Mouse (Mus musculus): Measurements from ENCODE around the gene Frmd4a.

Frmd4a gene

DNA sequence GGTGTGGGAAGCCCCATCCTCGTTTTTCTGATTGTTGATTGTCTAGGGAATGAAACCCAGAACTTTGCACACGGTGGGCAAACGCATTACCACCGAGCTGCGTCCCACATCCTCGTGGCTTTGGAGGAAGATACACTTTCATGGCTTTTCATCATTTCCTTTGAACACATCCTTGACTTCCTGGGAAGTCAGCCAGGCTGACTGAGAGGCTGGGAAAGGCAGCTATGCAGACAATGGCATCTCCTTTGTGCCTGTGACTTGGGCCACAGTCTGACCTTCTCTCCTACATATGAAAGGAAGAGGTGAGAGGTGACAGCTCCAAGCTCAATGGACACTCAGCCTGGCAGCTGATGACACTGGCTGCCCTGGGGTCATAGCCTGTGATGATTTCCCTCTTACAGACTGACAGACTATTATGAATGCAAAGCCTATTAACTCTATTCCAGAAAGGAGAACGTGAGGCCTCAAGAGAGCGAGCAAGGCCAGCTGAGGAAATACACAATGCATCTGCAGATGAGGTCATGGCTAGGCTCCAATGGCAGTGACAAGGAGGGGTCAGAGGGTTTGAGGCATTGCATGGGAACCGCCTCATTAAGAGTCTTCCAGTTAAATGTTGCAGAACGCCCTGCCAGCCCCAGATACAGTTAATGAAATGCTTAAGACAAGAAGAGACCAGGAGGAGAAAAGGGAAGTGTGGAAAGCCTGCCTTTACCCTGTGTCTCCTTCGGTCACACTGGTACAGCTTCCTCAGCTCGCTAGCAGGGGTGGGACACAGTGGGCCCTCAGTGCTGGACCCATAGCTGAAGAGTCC, 435.3 kb downstream of the Frmd4a start:
- DNase-seq, result no peak

DNA sequence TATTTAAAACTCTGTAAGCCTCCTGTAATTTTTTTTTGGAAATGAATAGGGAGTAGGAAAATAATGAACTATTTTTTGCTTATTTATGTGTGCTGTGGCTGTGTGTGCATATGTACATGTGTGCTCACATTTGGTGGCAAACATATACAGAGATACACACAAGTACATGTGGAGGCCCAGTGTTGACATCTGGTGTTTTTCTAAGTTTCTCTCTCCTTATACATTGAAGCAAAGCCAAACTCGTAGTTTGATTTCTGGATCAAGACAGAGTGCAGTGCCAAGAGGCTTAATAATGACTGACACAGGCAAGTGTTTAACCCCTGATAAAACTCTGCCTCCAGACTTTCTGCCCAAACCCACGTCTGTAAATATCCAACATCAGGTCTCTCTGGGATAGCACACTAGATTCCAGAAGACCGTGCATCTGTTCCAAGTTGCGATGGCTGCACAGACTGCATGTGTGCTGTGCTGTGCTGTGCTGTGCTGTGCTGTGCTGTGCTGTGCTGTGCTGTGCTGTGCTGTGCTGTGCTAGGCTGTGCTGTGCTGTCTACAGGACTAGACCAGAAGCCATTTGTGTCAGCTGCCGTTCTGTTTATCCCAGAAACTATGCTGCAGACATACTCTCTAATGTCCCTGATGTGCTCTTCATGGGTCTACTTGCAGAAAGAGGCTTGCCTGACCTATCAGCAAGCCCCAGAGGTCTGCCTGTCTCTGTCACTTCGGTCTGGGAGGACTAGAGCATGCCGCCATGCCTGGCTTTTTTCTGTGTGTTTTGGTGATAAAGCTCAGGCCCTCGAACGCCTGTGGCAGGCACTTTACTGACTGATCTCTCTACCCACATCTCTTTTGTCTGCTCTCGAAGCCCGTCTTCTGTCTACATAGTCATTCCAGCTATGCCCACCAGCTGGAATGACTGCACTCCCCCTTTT, 437.8 kb downstream of the Frmd4a start:
- DNase-seq, result no peak

DNA sequence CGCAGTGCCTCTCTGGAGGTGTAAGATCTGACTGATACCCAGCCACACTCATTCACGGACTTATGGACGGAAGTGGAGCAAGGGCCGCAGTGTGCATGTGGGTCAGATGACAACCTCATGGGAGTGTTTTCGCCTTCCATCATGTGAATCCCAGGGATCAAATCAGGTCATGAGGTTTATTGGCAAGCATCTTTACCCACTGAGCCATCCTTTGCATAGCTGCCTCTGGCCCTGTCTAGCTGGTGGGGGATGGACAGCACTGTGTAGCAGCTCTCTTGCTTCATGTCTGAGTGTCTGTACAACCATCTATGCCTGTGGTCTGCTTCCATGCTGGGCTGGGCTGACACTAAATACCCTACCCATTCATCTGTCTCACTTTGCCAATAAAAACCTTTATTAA, 443.4 kb downstream of the Frmd4a start:
- DNase-seq, result no peak

DNA sequence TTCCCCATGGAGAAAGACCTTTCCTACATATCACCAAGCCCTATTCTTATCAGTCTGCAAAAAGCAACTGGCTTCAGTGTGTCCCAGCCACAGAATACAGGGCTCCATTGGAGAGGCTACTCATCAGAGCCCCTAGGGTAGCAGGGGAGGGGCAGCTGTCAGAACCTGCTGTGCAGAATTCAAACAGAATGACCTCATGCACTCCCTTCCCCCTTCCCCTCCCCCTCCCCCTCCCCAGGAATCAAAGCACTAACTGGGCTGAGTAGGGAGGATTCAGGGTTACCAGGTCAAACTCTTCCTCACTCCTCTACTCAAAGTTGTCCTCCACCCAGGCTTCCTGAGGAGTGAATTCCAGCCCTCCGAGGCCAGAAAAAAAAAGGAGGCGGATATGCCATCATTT, 444.0 kb downstream of the Frmd4a start:
- DNase-seq, result no peak

DNA sequence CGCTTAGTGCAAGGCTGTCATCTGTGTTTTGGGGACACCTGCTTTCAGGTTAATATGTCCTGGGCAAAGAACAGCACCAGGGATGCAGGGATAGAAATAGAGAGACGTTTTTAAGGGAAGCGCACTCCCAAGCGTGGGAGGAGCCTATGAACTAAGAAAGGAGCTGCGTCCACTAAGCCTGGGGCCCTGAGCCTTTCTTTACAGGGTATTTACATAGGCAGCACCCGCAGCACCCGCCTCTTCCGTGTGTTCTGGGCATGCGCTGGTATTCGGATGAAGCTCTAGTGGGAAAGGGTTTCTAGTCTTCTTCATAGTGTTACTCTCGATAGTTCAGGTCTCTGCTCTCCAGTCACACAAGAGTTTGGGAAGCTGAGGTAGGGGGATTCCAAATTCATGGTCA, 445.0 kb downstream of the Frmd4a start:
- DNase-seq, result no peak

DNA sequence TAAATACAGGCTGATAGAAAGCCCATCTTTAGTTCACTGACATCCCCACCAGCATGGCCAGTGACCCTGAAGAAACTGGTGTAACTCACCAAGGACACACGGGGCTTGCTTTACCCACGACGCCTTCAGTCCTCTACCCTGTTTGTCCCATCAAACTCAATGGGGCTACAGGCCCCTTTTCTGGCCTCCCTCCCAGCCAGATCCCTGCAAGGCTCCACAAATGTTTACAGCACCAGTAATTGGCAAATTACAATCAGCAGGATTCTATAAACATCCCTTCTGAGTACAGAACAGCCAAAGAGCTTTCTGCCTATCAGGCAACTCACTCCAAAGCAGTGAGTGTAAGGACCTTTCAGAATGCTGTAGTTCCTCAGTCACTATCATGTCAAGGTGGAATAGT, 448.6 kb downstream of the Frmd4a start:
- no peak for DNase-seq

DNA sequence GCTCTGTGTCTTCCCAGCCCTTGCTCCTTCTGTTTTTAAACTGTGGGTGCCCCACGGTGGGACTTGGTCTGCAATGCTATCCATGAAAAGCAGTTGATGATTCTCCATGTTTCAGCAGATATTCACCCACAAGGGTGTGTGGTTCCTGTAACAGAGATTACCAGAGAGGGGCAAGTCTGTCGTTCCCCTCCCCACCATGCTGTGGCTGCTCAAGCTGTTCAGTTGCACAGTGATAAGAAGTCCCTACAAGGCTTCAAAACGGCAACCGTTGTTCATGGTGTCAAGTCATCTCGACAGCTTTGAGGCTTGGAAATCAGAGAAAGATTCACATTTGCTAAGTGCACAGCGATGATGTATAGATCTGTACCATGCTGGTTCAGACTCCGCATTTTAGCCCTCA, 449.8 kb downstream of the Frmd4a start:
- no peak for DNase-seq

DNA sequence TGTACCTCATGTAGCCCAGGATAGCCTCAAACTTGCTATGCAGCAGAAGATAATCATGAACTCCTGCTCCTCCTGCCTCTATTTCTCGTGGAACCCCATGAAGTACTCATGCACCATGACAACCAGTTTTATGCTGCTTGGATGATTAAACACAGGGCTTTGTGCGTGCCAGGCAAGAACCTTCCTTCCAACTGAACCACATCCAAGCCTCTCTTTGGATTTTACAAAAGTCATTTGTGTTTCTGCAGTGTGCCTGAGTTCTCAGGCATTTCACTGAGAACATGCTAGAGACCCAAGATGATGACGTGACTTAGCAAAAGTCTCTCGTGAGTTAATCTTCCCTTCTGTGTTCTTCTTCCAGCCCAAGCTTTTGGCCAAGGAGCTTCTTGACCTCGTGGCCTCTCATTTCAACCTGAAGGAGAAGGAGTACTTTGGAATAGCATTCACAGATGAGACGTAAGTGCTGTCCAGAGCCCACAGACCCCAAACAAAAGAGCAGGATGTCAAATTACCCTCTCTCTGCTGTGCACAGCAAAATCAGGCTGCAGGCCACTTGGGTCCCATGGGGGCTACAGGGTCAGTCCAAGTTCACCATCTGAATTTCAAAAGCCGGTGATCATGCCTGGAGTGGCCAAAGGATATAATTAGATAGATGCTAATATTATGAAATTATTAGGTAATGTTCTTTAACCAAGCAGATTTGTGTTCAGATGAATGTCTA, 455.4 kb downstream of the Frmd4a start:
- no peak for DNase-seq

DNA sequence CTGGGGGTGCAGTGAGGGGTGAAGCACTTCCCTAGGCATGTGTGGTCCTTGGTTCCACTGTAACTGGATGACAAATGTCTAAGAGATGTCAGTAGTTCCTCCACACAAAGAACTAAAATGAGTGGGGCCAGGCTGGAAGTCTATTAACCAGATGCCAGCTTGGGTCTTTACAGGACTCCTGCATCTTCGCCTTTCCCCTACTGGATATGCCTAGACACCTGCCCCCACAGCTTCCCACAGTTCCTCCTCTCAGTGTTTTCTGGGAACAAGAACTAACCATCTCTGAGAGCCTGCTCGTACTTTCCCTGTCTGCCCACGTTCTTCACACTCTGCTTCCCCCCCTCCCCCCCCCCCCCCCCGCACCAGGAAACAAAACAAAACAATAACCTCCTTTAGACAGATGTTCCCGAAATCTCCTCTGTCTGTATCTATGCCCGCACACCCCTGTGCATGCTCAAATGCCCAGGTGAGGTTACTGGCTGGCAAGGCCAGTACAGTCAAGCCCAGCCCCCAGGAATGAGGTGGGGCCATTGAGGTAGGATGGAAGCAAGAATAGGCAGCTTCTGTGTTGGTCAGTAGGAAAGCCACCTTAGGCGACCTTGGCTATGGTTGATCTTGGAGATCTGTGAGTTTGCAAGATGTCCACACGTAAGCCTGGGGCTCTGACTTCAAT, 456.5 kb downstream of the Frmd4a start:
- no peak for DNase-seq

DNA sequence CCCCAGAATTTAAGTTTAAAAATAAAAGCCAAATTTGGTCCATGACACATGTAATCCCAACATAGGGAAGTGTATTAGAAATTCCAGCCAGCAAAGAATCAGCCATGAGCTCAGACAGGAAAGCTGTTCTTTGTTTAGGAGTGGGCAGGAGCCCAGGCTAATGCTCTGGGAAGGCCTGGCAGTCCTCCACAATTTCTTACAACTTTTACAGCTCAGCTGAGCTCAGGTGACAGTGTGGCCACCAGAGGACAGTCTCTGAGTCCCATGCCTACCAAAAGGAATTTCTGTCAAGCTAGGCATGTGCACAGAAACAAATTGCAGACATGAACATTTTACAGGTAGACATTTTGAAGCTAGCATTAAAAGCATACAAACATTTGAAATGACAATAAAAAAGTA, 457.0 kb downstream of the Frmd4a start:
- no peak for DNase-seq

DNA sequence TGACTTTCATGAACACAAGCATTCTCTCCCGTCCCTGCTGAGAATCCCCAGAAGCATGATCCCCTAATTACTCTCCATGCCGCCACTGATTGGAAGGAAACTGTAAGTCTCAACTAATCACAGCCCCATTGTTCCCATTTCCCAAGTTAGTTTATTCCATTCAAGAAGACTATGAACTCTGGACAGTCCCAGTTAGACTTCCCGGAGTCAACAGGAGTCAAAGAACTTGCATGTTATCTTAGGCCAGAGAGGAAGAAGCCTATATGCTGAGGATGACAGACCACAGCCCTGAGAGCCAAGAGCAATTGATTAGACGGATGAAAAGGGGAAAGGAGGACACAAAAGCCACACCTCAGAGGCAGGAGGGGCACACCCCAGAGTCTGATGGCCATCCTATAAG, 458.5 kb downstream of the Frmd4a start:
- DNase-seq, result no peak

DNA sequence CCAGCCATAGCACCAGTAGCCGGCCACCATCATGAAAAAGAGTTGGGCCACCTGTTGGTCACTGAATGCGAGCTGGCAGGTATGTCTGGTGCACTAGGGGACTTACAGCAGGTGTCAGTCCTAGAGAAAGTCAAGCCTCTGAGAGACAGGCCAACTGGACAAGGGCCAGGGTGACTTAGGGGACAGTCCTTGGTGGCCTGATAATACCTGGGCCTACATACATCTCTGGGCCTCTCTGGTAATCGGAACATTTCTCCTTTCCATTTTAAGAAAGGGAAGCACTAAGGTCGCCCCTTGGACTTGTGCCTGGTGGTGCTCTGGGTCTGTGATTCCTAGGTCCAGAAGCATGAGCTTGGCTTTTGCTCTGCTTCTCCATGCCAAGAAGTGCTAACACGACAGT, 459.1 kb downstream of the Frmd4a start:
- DNase-seq, result no peak

DNA sequence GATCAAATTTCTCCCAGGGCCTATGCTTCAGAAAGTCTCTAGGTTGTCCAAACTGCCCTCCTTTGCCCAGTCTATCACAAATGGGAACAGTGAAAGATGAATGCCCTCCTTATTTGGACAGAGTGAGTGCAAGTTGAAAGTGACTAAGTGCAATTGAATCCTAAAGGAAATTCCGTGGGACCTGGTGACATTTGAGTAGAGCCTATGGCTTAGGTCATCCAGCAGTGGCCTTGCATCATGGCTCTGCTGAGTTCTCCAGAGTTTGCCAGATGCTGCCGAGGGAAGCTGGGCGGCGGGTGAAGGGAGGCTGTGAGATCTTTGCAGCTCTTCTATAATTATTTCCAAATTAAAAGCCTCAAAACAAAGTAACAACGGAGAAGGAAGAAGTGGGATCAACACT, 459.8 kb downstream of the Frmd4a start:
- no peak for DNase-seq

DNA sequence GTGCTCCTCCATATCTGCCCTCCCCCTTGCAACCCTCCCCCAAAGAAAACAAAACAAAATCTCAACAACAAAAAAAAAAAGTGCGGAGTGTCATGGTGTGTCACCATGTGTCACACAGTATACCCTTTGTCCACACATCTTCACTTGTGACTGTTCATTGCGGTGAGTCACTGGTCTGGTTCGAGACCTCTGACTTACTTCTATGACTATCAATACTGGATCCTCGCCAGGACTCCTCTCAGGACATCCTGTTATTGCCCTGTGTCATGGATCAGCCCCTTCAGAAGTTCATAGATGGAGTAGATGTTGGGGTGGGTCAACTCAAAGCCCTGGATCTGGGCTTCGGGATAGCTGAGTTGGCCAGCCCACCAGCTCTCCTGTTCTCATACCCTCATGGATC, 462.7 kb downstream of the Frmd4a start:
- no peak for DNase-seq

DNA sequence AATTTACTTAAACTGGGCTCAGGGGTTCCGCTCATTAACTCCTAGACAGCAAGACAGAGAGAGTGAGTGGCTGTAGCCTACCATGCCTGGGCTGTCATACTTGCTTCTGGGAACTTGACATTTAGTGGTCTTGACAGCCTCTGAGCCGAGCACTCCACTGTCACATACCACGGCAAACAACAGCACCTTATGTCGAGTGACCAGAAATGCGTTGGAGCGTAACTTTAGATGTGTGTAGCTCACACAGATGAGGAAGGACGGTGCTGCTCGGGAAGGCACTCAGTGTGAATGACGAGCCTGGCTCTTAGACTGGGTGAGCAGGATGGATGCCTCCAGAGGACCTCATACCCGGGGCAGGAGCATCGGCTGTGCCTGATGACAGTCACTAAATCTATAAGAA, 463.6 kb downstream of the Frmd4a start:
- no peak for DNase-seq

DNA sequence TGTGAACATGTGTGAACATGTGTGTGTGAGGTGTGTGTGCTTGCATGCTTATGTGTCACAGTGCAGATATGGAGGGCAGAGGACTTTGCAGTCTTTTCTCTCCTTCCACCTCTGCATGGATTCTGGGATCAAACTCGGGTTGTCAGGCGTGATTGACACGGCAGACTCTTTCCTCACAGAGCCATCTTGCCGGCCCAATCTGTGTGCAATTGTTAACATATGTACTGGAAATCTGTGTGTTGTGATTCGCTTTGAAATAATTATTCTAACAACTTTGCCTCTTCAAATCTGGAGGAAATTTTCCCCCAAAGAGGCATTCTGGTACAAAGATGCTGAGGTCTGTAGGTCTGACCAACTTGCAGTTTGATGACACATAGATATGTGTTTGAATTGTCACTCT, 468.7 kb downstream of the Frmd4a start:
- DNase-seq, result no peak

DNA sequence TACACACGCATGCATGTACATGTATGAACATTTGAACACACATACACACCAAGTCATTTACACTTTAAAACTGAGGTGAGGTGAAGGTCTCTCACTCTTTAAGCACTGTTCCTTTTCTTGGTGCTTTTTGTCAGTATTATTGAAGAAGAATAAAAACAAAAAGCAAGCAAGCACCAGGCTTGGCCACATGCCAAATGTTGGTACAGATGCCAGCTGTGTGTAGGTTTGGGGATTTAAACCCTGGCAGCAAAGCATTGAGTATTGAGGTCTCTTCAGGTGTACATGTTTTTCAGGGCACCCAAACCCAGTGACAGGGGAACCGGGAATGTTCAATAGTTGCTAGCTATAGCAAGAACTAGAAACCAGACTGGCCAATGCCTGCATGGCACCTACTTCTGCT, 469.8 kb downstream of the Frmd4a start:
- no peak for DNase-seq

DNA sequence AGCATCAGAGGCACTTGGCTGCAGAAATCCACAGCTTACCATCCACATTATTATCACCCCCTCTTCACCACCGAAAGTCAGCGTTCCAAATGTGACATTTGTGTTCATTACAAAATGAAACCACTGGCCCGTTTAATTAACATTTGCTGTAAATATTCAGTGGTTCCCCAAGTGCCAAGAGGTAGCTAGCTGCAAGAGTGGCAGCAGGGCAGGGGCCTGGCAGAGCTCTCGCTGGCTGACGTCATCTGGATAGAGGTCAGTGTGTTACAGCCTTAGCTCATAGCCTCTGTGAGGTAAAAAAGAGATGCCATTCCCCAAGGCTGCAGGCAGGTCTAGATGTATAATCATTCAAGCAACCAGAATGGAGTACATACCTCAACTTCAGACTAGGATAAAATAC, 473.3 kb downstream of the Frmd4a start:
- no peak for DNase-seq

DNA sequence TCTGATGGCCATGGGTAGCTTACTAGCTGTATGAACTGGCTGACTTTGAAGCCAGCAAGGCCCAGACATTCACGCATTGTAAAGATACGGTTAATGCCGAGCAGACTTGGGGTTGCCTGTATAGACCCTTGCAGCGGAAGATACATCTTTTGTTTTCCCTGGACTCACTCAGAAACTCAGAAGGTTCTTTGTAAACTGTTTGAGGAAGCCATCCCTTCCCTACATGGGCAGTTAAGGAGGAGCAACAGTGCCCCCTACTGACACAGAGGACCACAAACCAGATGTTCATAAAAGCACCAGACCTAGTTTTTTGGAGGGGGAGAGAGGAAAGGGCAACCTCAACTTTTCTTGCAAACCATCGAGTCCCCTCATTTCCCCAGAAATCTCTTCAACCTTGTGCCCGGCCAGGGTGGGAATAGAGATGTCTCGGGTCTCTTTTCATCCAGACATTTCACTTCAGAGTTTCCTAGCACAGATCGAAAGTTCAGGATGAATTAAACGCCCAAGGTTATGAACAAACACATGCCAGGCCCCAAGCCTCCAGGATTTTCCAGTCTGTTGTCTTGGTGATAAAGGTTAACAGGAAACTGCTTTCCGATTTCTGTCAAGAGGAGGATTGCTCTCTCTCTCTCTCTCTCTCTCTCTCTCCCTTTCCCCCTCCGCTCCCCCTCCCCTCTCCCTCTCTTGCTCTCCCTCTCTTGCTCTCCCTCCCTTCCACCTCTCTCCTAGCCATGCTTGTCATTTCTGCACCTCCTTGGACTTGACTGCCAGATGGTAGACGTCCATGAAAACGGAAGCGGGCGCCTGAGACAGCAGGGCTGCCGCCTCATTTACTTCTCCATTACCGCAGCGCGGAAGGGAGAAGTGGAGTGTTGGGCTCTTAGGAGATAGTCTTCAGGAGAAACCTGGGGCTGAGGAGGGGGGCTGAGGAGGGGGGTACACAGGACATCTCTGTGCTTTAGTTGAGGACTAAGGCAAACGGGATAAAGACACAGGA, 475.3 kb downstream of the Frmd4a start:
- peak; percentile 38 to 42 for DNase-seq

DNA sequence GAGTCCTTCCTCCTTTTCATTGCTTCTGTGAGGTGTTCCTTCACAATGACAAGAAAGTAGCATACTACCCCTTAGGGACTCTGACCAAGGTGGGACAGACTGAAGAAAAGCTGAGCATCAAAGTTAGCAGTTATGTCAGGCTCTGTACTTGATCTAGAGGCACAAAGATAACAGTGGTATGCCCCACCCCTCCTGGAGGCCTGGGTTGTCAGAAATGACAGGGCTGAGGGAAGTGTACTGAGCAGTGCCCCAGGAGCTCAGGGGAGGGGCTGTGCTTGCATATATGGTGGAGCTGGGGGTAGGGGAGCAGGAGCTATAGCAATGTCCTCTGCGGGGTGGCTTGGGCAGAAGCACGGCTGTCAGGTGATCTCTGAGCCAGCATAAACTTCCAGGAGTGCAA, 477.0 kb downstream of the Frmd4a start:
- no peak for DNase-seq

DNA sequence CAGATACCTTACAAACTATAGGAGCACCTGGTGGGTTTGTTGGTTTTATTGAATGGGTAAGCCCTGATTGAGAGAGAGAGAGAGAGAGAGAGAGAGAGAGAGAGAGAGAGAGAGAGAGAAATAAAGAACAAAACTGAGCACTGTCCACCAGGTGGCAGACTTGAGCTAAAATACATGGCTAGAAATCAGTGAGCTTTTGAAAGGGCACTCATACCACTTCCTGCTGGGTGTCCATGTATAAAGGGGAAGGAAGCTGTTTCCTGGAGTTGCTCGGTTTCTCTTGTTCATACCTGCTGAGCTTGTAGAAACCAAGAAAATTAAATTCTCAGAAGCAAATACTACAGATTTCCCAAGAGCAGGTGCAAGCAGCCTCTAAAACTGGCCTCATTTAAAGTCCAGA, 481.7 kb downstream of the Frmd4a start:
- DNase-seq, result peak; percentile 39 to 55

DNA sequence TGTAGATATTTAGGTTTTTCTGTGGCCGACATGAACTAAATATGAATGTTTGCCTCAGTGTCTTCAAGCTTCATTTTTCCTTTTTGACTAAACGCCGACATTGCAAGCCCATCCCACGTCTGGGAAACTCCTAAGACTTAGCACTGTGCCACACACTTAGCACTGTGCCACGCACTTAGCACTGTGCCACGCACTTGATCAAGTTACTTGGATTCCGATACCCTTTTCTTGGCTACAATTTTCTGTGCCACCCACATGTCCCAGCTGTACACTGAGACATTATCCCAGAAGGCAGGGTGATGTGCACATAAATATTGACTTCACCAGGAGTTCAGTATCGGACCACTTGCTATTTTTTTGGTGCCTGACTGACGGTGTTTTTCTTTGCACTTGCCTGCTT, 482.4 kb downstream of the Frmd4a start:
- no peak for DNase-seq
